Mouse (Mus musculus): ENCODE measurements around the gene Rnf212.
"Not testable (repeated sequence)": the region's sequence is repeated elsewhere in the genome, so short reads cannot be mapped to it uniquely, and the experiment has no call there.

The Rnf212 gene

GRCm38 (mm10) chr5:108774630-108775306 is at the start of gene Rnf212:
TSS of gene Rnf212 (minus strand) at chr5:108774982.
- no peak for DNase-seq (ENCODE audit: low spot score)

DNA sequence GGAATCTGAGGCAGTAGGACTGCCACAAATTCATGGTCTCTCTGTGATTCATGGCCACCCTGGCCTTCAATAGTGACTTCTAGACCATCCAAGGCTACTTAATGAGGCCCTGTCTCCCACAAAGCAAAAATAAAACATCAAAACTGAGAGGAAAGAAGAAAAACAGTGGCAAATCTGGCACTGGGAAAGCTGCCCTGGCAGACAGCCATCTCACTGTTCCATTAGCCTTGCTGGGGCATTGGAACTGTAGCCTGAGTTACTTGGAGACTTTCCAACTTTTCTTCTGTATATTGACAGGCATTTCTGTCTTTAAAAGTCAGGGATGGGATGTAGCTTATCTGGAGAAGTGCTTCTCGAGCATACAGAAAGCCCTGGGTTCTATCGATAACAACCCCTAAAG is 48.5 kb upstream of the Rnf212 start:
- no peak for DNase-seq (ENCODE audit: low spot score)

DNA sequence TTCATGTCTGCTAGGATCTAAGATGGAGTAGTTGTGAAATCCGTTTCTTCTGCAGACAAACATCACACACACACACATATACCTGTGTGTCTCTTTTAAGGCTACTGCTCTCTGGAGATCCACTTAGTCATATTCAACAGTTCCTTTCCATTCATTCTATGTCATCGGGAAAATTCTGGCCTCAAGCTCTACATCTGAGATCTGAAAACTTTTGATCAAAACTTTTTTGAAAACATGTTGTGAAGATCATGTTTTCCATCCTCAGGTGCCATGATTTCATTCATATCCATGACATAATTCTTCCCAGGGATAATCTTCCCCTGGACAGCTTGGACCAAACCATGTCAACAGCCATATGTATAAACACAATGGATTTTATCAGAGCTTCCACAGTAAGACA is 34.0 kb upstream of the Rnf212 start, which contains the start of gene Vmn2r8:
Vmn2r8 (minus strand) TSS at position 101 of the 400 bp plus-strand sequence.
- not testable (repeated sequence) for DNase-seq (ENCODE audit: low spot score)

- DNase-seq (ENCODE audit: low spot score): no peak
These were observed 28.9 kb upstream of the Rnf212 start for GRCm38 (mm10) chr5:108803646-108804045.

DNA sequence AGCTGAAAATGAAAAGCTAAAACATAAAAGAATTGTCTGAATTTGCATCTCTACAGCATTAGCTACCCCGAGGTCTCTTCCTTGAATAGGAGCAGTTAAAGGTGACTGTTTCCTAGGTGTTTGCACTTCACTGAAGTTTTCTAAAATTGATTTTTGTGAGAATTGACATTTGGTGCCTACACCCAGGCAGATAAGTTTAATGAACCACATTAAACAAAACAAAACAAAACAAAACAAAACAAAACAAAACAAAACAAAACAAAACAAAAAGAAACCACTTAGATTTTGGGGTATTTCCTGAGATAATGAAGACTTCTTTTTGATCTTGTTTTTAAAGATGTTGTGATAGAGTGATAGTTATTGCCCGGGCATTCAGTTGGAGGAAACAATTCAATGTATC is 20.5 kb upstream of the Rnf212 start, which contains the start of gene Tmed11:
Tmed11 (minus strand) TSS at position 101 of the 400 bp plus-strand sequence.
- not testable (repeated sequence) for DNase-seq (ENCODE audit: low spot score)

DNA sequence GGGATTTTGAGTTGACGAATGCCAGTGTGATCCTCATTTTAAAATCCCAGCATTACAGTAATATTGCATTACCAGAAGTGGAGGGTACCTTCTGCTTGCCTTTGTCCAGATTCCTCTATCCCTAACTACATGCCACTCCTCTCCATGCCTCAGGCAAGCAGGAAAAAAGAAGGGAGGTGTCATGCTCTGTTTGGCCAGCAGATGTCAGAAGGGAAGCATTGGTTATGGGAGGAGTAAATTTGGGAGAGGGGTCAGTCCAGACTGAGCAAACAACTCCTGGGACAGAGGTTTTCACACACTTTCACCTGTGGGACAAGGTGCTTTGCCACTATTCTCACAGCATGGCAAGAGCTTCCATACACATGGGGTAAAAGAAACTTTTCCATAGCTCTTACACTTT is 15.6 kb upstream of the Rnf212 start:
- not testable (repeated sequence) for DNase-seq (ENCODE audit: low spot score)

- no peak for DNase-seq (ENCODE audit: low spot score)
These were observed 14.8 kb downstream of the Rnf212 start for GRCm38 (mm10) chr5:108760002-108760401.

DNA sequence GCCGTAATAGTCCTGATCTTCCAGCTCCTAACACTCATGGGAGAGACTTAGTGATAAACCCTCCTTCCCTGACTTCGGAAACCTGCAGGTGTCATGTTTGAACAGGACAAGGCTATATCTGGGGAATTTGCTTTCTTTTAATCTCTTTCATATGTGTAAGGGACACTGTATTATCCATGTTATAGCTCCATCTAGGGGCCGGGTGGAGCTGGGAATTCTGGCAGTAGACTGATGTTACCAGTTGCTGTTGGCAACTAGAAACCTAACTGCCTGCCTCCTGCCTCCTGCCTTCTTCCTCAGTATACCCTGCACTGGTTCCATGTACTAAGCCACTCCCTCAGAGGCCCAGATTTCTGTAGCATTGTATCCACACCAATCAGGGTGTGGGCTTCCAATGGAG is 16.4 kb downstream of the Rnf212 start:
- peak; percentile 3 for DNase-seq (ENCODE audit: low spot score)

GRCm38 (mm10) chr5:108751258-108751657 is 23.5 kb downstream of the Rnf212 start:
- DNase-seq (ENCODE audit: low spot score): not testable (repeated sequence)

DNA sequence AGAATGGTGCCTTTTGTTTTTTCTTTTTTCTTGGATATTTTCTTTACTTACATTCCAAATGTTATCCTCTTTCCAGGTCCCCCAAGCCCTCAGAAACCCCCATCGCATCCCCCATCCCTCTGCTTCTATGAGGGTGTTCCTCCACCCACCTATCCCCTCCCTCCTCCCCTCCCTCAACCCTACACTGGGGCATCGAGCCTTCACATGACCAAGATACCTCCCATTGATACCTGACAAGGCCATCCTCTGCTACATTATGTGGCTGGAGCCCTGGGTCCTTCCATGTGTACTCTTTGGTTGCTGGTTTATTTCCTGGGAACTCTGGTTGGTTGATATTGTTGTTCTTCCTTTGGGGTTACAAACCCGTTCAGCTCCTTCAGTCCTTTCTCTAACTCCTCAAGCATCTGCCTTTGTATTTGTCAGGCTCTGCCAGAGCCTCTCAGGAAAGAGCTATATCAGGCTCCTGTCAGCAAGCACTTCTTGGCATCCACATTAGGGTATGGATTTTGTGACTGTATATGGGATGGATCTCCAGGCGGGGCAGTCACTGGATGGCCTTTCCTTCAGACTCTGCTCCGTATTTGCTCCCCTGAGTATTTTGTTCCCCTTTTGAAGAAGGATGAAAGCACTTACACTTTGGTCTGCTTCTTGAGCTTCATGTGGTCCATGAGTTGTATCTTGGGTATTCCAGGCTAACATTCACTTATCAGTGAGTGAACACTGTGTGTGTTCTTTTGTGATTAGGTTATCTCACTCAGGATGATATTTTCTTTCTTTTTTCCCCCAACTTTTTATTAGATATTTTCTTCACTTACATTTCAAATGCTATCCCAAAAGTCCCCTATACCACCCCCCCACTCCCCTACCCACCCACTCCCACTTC is 24.2 kb downstream of the Rnf212 start:
- DNase-seq (ENCODE audit: low spot score): no peak

- DNase-seq (ENCODE audit: low spot score): no peak
These were observed 30.2 kb downstream of the Rnf212 start for GRCm38 (mm10) chr5:108744629-108745028.

- DNase-seq (ENCODE audit: low spot score): no peak
These were observed 30.9 kb downstream of the Rnf212 start for GRCm38 (mm10) chr5:108743856-108744255.

GRCm38 (mm10) chr5:108742596-108742995 is 32.2 kb downstream of the Rnf212 start:
- DNase-seq (ENCODE audit: low spot score): no peak

DNA sequence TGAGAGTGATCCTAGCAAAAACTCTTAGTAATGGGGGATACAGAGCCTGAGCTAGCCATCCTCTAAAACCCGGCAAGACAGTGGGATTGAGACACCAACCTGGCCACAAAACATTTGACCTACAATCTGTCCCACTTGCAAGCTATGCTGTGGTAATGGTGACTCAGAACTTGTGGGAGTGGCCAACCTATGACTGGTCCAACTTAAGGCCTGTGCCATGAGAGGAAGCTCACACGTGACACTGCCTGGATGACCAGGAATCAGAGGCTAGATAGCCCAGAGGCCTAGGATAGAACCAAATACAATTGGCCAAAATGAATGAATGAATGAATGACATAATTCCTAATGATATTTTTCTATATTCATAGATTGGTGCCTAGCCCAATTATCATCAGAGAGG is 32.9 kb downstream of the Rnf212 start:
- no peak for DNase-seq (ENCODE audit: low spot score)

DNA sequence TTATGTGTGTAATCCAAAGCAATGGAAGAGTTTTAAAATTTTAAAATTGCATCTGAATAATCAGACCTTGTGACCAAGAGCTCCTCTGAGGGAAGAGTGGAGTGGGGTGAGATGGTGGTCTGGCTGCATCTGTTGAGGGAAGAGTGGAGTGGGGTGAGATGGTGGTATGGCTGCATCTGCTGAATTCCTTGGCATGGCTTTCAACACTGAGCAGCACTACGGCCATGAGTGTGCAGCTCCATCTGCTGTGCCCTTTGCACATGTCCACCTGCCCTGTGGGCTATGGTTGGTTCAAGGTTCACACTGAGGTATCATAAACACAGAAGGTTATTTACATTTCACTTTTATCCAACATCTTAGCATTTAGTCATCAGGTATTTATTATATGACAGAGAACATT is 47.4 kb downstream of the Rnf212 start:
- no peak for DNase-seq (ENCODE audit: low spot score)

DNA sequence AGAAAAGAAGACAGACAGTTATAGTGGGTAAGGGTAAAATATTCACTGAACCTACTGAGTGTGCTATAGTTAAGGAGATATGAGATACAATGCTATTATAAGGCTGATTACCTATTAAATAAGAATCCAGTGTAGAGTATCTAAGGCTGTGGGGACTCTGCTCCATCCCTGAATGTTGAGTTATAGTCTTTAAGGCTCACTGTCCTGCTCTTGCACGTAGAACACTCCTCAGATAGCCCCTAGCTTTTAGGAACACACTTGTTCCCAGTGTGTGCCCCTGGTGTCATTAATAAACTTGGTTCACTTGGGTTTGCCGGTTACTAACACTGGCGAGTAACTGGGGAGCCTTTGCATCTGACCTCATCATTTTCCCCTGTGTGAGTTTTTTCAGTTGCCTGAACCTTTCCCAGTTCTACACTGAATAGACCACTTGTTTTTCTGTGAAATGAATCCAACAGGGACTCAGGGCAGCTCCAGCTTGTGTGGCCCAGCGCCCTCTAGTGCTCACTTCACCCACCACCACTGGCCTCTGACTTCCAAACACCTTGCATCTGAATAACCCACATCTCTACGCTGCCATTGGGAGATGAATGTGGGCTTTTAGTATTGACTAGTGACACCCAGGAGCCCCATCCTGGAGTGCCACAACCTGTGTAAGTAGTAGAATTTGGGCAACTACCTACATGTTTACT is 48.1 kb downstream of the Rnf212 start:
- DNase-seq (ENCODE audit: low spot score): peak; percentile 64

DNA sequence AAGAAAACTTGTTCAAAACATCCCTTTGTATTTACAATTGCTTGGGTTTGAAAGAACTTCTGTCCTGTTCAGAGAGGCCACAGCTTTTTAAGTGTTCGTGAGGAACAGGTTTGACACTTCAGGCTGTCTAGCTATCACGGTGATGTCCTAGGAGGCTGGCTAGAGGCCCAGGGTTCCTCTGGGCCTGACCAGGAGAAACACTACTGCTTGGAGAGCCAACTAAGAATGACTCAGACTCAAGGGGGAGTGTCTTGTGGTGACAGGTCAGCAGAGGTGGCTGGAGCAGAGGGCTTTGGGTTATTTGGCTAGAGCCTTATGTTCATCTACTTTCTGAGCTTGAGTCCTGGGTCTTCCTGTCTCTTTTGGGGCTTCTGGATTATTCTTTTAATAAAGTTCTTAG is 50.8 kb downstream of the Rnf212 start:
- no peak for DNase-seq (ENCODE audit: low spot score)

DNA sequence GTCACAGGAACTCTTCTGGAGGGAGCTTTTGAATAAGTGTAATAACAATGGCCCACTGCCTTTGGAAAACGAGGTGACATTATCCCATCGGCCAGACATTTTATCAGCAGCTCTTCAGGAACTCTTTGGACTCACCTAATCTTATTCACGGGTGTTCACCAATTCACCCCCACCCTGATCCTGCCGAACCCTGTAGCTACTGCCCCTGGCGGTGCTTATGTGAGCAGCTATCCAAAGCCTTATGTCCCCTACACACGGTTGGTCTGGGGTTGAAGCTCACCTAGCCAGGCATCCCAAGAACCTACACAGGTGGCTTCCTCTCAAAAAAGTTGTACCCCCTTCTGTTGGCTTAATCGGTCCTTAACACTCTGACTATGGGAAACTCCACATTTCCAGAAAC is 55.0 kb downstream of the Rnf212 start:
- DNase-seq (ENCODE audit: low spot score): no peak

- no peak for DNase-seq (ENCODE audit: low spot score)
These were observed 56.7 kb downstream of the Rnf212 start for GRCm38 (mm10) chr5:108718051-108718450.

DNA sequence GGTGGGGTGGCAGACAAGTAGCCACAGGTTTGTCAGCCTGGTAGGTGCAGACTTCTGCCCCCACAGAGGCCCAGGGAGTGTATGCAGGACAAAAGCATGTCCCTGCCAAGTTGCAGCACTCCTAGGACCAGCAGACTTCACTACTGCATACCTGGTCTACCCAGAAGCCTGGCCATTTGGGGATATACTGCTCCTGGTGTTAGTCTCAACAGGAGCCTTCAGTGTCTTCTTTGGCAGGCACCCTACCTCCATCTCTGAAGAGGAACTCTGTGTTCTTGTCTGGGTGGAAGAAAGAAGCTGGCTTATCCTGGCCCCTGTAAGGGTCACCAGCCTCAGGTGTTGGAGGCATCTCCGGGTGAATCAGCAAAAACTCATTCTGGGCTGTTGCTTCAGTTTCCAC is 58.8 kb downstream of the Rnf212 start:
- DNase-seq (ENCODE audit: low spot score): no peak

GRCm38 (mm10) chr5:108714149-108714548 is 60.6 kb downstream of the Rnf212 start:
- no peak for DNase-seq (ENCODE audit: low spot score)

GRCm38 (mm10) chr5:108713691-108714090 is 61.1 kb downstream of the Rnf212 start:
- DNase-seq (ENCODE audit: low spot score): no peak

- DNase-seq (ENCODE audit: low spot score): no peak
These were observed 61.7 kb downstream of the Rnf212 start for GRCm38 (mm10) chr5:108713096-108713495.

Data from urinary bladder, postnatal 25 days (tissue).